Mouse (Mus musculus): ENCODE measurements around the gene Vmn2r77. TPM values are rescaled to one million over a fixed set of nuclear protein-coding genes. Genes with fewer than 3 reads are reported as not detected.
"Not testable (repeated sequence)": the region's sequence is repeated elsewhere in the genome, so short reads cannot be mapped to it uniquely, and the experiment has no call there.

Vmn2r77 gene
- polyA plus RNA-seq (2015; fragmentation: Nextera tagmentation; extraction: Ambion mirVana) = not detected in 2 replicates

DNA sequence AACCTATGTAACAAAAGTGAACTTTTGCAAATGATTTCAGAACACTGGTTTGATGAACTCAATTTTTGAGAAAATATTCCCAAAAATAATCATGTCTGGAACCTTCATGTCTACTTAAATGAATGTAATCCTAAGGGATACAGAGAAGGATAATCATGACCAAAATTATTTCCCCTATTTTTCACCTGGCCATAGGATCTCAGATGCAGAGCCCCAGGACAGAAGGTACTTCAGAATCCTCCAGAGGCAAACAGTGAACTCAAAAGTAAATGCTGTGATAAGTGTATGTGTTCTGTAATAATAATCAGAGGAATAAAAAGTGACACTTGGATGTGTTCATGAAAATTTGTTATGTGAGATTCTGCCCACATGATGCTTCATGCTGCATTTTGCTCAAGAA, at the start of gene Vmn2r77:
Gene Vmn2r77 (plus strand): TSS at position 301 of the 400 bp plus-strand sequence.
- no peak within 1 kb of the TSS for H3K4me3 ChIP-seq (ENCODE audit: low read depth, low read length)
- no peaks in the 10 kb centered on the region for H3K9me3 ChIP-seq (ENCODE audit: control insufficient read depth)
- no peaks in the 10 kb centered on the region for H3K36me3 ChIP-seq (ENCODE audit: control insufficient read depth, insufficient read depth)
- H3K4me1 ChIP-seq (replicated peaks; ENCODE audit: control insufficient read depth, insufficient read depth, low read length) = no peaks in the 10 kb centered on the region
- ATAC-seq = no peak
- H3K27me3 ChIP-seq (replicated peaks; ENCODE audit: control insufficient read depth, insufficient read depth, low read length) = no peaks in the 10 kb centered on the region
- TF ChIP-seq CTCF (IDR thresholded peaks at IDR 0.05; ENCODE audit: low read depth) = no peak
- H3K27ac ChIP-seq (ENCODE audit: low read depth, low read length) = no peak within 1 kb of the TSS
- no peak within 1 kb of the TSS for H3K4me2 ChIP-seq (replicated peaks; ENCODE audit: low read depth)
- H3K9ac ChIP-seq (ENCODE audit: low read depth, low read length) = no peak within 1 kb of the TSS

GRCm38 (mm10) chr7:86760751-86761150, 34.1 kb upstream of the Vmn2r77 start:
- Histone ChIP-seq H3K4me3 (ENCODE audit: low read depth, low read length) (no peak overlapping the region), H3K9ac (ENCODE audit: low read depth, low read length) (no peak overlapping the region), H3K27me3 (replicated peaks; ENCODE audit: control insufficient read depth, insufficient read depth, low read length) (no peaks in the 10 kb centered on the region), H3K27ac (ENCODE audit: low read depth, low read length) (no peak overlapping the region), H3K36me3 (ENCODE audit: control insufficient read depth, insufficient read depth) (no peaks in the 10 kb centered on the region), H3K9me3 (ENCODE audit: control insufficient read depth) (no peaks in the 10 kb centered on the region), H3K4me2 (replicated peaks; ENCODE audit: low read depth) (no peak overlapping the region), H3K4me1 (replicated peaks; ENCODE audit: control insufficient read depth, insufficient read depth, low read length) (no peaks in the 10 kb centered on the region)
- no peak for ATAC-seq
- TF ChIP-seq CTCF (IDR thresholded peaks at IDR 0.05; ENCODE audit: low read depth) = no peak
- 73% methylated on average over 1 of the region's 1 CpGs for WGBS

GRCm38 (mm10) chr7:86764628-86765027, 30.2 kb upstream of the Vmn2r77 start:
- H3K4me1 ChIP-seq (replicated peaks; ENCODE audit: control insufficient read depth, insufficient read depth, low read length) = no peaks in the 10 kb centered on the region
- TF ChIP-seq CTCF (IDR thresholded peaks at IDR 0.05; ENCODE audit: low read depth) = no peak
- H3K36me3 ChIP-seq (ENCODE audit: control insufficient read depth, insufficient read depth) = no peaks in the 10 kb centered on the region
- H3K9ac ChIP-seq (ENCODE audit: low read depth, low read length) = no peak overlapping the region
- H3K27ac ChIP-seq (ENCODE audit: low read depth, low read length) = no peak overlapping the region
- H3K4me3 ChIP-seq (ENCODE audit: low read depth, low read length) = no peak overlapping the region
- no peak overlapping the region for H3K4me2 ChIP-seq (replicated peaks; ENCODE audit: low read depth)
- no peaks in the 10 kb centered on the region for H3K27me3 ChIP-seq (replicated peaks; ENCODE audit: control insufficient read depth, insufficient read depth, low read length)
- no peak for ATAC-seq
- no peaks in the 10 kb centered on the region for H3K9me3 ChIP-seq (ENCODE audit: control insufficient read depth)

GRCm38 (mm10) chr7:86771621-86772020, 23.2 kb upstream of the Vmn2r77 start:
- H3K4me3 ChIP-seq (ENCODE audit: low read depth, low read length) = no peak overlapping the region
- no peaks in the 10 kb centered on the region for H3K9me3 ChIP-seq (ENCODE audit: control insufficient read depth)
- H3K36me3 ChIP-seq (ENCODE audit: control insufficient read depth, insufficient read depth) = no peaks in the 10 kb centered on the region
- TF ChIP-seq CTCF (IDR thresholded peaks at IDR 0.05; ENCODE audit: low read depth) = no peak
- 86% methylated on average over 3 of the region's 3 CpGs for WGBS
- no peak overlapping the region for H3K9ac ChIP-seq (ENCODE audit: low read depth, low read length)
- ATAC-seq = no peak
- H3K4me2 ChIP-seq (replicated peaks; ENCODE audit: low read depth) = no peak overlapping the region
- H3K27me3 ChIP-seq (replicated peaks; ENCODE audit: control insufficient read depth, insufficient read depth, low read length) = no peaks in the 10 kb centered on the region
- no peaks in the 10 kb centered on the region for H3K4me1 ChIP-seq (replicated peaks; ENCODE audit: control insufficient read depth, insufficient read depth, low read length)
- H3K27ac ChIP-seq (ENCODE audit: low read depth, low read length) = no peak overlapping the region

GRCm38 (mm10) chr7:86775617-86776325, 19.1 kb upstream of the Vmn2r77 start, which contains the start of gene Folh1:
Folh1 (minus strand) TSS chr7:86775943.
- Histone ChIP-seq H3K27me3 (replicated peaks; ENCODE audit: control insufficient read depth, insufficient read depth, low read length) (no peaks in the 10 kb centered on the region), H3K27ac (ENCODE audit: low read depth, low read length) (no peak within 1 kb of the TSS), H3K4me3 (ENCODE audit: low read depth, low read length) (no peak within 1 kb of the TSS), H3K9ac (ENCODE audit: low read depth, low read length) (no peak within 1 kb of the TSS), H3K4me2 (replicated peaks; ENCODE audit: low read depth) (no peak within 1 kb of the TSS), H3K4me1 (replicated peaks; ENCODE audit: control insufficient read depth, insufficient read depth, low read length) (no peaks in the 10 kb centered on the region), H3K36me3 (ENCODE audit: control insufficient read depth, insufficient read depth) (no peaks in the 10 kb centered on the region), H3K9me3 (ENCODE audit: control insufficient read depth) (no peaks in the 10 kb centered on the region)
- no peak for TF ChIP-seq CTCF (IDR thresholded peaks at IDR 0.05; ENCODE audit: low read depth)
- 10% methylated on average over 11 of the region's 11 CpGs for WGBS
- ATAC-seq = no peak

- not testable (repeated sequence) for H3K4me2 ChIP-seq (replicated peaks; ENCODE audit: low read depth); H3K9ac ChIP-seq (ENCODE audit: low read depth, low read length); ATAC-seq; H3K9me3 ChIP-seq (ENCODE audit: control insufficient read depth); H3K36me3 ChIP-seq (ENCODE audit: control insufficient read depth, insufficient read depth); H3K27me3 ChIP-seq (replicated peaks; ENCODE audit: control insufficient read depth, insufficient read depth, low read length); H3K27ac ChIP-seq (ENCODE audit: low read depth, low read length); H3K4me3 ChIP-seq (ENCODE audit: low read depth, low read length); H3K4me1 ChIP-seq (replicated peaks; ENCODE audit: control insufficient read depth, insufficient read depth, low read length)
- WGBS = 82% methylated on average over 4 of the region's 5 CpGs
Measured at GRCm38 (mm10) chr7:86815241-86815640, 20.4 kb downstream of the Vmn2r77 start.

GRCm38 (mm10) chr7:86815716-86816115, 20.9 kb downstream of the Vmn2r77 start:
- H3K9ac ChIP-seq (ENCODE audit: low read depth, low read length); H3K4me3 ChIP-seq (ENCODE audit: low read depth, low read length); H3K27ac ChIP-seq (ENCODE audit: low read depth, low read length); ATAC-seq; H3K9me3 ChIP-seq (ENCODE audit: control insufficient read depth); H3K4me1 ChIP-seq (replicated peaks; ENCODE audit: control insufficient read depth, insufficient read depth, low read length); H3K36me3 ChIP-seq (ENCODE audit: control insufficient read depth, insufficient read depth); H3K27me3 ChIP-seq (replicated peaks; ENCODE audit: control insufficient read depth, insufficient read depth, low read length); H3K4me2 ChIP-seq (replicated peaks; ENCODE audit: low read depth): not testable (repeated sequence)
- 89% methylated on average over 6 of the region's 6 CpGs for WGBS

Measured in intestine, postnatal 0 days (tissue).